Mouse (Mus musculus) cortical plate, adult 2 months (tissue): ENCODE results near the gene Tnpo1.

ENCODE experiments used
- CTCF ChIP-seq: fragments of 200-500 bp; IDR thresholded peaks from 2 replicates; pipeline ENCODE4 v1.5.1; 2011; ENCODE audit warnings: mild to moderate bottlenecking, control low read depth, low read length; ENCODE audit not compliant: insufficient read depth; ENCODE audit errors: extremely low read depth
- POLR2A ChIP-seq: fragments of 200-500 bp; IDR thresholded peaks from 2 replicates; pipeline ENCODE4 v1.6.1; 2011; ENCODE audit warnings: mild to moderate bottlenecking, low read length, control low read depth; ENCODE audit not compliant: insufficient read depth; ENCODE audit errors: extremely low read depth

GRCm38 (mm10) chr13:98874727-98875126 is 51.5 kb downstream of the Tnpo1 start:
- TF ChIP-seq POLR2A (no peak), CTCF (no peak)
